Mouse (Mus musculus) fat pad, adult 2 months (tissue): Measurements from ENCODE around the gene Ttc8.
"Not testable (repeated sequence)": the region's sequence is repeated elsewhere in the genome, so short reads cannot be mapped to it uniquely, and the experiment has no call there.

Experiments
- DNase-seq: peaks from one replicate; pipeline ENCODE4 v3.0.0-alpha.2; 2011; ENCODE audit warnings: low read depth, low spot score; ENCODE audit errors: extremely low read depth

The Ttc8 gene

DNA sequence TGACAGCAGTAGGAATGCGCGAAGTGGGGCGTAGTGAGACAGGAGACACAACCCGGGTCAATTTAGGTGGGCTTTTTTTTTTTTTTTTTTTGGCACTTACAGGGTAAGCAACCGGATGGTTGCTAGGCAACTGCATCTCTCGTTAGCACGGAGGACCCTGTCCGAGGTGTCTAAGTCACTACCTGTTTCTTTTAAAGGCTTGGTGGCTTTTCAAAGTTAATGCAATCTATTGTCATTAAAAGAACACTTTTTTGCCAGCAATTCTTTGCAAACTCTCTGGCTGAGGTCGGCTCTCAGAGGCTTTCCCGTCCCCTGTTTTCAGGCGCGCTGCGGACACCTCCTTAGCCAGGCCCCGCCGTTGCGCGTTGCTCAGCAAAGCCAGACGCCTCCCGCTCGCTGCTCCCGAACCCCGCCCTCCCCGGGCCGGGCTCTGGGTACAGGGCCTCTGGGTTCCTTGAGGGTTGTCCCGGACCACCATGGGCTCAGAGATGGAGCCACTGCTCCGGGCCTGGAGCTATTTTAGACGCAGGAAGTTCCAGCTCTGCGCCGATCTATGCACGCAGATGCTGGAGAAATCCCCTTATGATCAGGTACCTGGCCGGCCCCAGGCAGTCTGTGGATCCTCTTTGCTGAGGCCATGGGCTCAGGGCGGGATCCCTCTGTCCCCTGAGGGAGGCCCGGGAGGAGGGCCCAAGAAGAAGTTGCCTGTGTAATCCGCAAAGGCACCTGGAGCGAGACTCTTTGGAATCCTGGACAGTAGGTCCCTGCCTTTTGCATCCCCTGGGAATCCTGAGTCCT lies at the start of gene Ttc8:
Ttc8 (plus strand) TSS at position 381 of the 798 bp plus-strand sequence.
- DNase-seq = peak; percentile 25

DNA sequence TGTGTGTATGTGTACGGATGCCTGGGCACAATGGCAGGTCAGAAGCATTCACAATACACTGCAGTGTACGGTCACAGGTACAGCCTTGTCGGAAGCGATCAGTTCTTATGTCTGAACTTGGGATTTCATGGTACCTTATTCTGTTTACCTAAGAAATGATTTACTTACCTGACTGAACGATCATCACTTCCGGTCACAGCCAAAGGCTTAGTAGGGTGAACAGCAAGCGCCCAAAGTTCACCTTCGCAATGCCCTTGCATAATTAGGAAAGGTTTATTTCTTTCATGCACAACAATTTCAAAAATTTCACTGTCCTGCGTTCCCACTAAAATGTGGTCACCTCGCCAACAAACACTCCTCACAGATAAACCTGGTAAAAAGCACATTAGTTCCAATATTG lies 47.5 kb upstream of the Ttc8 start:
- no peak for DNase-seq

DNA sequence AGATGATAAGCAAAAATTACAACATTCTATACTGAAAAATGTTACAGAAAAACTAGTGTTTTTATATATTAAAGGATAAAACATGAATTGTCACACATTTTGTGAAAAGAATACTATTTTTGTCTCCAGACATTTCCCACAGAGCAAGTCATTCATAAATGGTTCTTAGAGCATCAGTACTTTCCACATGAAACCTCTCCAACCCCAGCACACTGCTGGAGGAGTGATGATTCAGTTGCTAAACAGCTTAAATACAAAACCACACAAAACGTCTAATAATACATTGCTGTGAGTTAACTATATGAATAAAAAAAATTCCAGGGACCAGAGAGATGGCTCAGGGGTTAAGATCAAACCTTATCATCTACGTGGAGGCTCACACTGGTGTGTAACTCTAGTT lies 45.2 kb upstream of the Ttc8 start:
- DNase-seq = no peak

DNA sequence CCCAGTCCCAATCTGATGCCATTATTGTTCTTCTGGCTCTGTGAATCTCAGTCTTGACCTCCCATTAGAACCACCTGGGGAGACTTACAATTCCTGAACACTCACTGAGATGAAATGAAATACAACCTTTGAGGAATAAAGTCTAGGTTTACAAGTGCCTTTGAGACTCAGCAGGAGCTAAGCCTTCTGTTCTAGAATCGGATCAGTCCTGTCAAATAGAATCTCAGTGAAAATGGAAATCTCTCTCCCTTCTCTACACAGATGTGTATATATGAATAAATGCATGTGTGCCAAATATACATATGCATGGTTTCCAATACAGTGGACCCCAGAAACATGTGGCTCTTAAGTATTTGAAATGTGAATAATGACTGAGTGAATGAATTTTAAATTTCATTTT lies 41.7 kb upstream of the Ttc8 start:
- no peak for DNase-seq

DNA sequence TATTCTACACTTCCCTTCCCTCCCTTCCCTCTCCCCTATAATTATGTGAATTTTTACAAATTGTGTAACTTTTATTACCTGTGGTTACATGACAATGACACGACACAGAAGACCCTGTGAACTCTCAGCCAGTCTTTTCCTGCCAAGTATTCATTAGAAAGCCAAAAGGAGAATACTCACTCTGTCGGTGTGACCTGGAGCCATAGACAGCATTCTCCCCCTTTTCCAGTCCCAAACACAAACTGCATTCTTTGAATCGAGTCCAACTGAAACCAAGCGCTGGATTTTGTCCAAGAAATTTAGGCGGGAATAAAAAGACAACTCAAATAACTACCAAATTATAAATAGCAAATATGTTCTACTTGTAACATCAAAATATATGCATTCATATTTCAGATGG lies 38.6 kb upstream of the Ttc8 start:
- no peak for DNase-seq

DNA sequence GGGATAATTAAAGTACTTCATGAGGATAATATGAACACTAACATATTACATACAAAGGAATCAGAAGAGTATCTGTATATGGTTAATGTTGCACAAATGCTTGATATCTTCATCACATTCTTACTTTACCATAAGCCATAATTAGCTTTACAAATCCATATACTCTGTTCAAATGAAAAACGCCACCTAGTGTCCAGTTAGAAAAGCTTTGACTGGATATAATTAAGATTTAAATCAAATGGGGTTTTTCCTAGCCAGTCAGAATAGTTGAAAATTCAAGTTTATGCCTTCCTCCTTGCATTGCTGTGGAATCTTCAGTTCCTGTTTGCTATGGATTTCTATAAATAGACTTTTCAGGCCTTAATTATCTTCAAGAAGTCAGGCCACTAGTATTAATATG lies 35.9 kb upstream of the Ttc8 start:
- no peak for DNase-seq

DNA sequence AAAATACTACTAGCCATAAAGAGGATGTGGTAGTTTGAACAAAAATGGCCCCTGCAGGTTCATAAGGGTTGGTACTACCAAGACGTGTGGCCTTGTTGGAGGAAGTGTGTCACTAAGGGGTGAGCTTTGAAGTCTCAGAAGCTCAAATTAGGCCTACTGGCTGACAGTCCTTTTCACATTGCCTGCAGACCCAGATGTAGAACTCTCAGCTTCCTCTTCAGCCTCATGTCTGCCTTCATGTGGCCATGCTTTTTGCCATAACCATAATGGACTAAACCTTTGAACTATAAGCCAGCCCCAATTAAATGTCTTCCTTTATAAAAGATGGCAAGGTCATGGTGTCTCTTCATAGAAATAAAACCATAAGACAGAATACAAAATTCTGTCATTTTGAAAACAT lies 23.6 kb upstream of the Ttc8 start:
- no peak for DNase-seq

DNA sequence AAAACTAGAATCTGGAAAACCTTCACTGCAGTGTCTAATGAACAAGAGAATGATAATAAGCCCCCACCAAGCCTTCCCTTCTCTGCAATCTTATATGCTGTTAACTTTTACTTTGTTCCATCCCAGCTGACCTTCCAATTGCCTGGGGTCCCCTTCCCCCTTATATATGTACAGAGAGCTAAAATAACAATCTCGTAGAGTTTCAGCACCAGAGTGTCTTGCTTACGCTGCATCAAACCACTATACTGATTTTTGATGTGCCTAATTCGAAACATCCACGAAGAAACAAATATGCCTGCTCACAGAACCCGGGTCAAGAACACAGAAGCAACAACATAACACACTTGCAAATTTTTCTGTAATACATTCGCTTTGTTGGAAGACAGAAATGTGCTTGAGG lies 20.7 kb upstream of the Ttc8 start:
- no peak for DNase-seq

DNA sequence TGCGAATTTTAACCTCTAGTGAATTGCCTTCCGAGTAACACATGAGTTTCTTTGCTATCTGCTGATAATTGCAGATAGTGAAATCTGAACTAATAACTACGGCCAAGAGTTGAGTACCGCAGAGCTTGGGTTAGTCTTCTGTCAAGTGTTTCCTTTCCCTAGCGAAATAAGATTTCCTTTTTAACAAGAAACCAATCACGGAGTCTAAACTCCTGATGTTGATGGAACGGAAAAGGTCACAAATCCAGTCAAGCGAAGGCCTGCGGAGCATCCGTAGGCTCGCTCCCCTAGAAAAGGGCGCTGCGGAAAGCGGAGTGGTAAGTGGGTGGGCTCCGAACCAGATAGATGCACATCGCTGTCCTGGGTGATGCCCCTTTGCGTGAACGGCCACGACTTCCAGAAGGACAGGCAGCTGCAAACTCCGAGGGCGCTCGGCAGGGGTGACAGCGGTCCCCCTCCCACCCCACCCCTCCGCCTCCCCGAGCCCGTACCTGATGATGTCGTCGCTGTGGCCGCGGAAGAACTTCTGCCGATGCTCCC lies 20.0 kb upstream of the Ttc8 start:
- no peak for DNase-seq

DNA sequence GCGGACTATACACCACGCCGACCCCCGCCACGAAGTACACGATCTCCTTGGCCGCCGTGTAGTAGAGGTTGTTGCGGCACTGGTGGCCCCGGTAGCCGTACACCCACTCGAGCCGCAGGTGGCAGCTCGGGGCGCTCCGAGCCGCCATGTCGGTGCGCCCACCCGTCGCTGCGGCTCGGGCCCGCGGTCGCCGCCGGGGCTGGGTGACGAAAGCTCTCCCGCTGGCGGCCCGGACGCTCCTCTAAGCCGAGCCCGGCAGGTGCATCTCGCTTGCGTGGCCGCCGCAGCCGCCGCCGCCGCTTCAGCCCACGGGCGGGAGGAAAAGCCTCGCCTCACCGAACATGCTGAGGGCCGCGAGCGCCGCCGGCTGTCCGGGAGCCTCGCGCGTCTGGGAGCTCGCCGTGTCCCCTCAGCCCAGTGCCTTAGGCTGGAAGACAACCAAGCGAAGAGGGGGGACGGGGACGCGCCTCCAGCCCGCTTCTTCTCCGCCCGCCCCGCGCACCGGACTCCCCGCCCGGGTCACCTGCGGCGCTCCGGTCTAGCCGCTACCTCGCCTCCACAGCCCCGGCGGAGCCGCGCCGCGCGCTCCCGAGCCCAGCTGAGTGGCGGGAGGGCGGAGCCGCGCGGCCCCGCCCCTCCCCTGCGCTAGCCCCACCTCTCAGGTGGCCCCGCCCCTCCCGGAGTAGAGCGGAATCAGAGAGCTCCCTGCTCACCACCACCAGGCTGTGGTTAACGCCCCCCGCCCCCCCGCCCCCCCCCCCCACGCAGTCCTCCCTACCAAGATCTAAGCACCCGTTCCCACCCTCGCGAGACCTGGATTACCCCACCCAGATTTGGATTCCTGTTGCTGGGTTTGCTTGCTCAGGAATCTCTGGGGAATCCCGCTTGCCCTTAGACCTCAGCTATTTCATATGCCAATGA lies 19.2 kb upstream of the Ttc8 start, which contains the start of gene Eml5:
Eml5 (minus strand) TSS at position 604 of the 921 bp plus-strand sequence.
- DNase-seq = no peak

DNA sequence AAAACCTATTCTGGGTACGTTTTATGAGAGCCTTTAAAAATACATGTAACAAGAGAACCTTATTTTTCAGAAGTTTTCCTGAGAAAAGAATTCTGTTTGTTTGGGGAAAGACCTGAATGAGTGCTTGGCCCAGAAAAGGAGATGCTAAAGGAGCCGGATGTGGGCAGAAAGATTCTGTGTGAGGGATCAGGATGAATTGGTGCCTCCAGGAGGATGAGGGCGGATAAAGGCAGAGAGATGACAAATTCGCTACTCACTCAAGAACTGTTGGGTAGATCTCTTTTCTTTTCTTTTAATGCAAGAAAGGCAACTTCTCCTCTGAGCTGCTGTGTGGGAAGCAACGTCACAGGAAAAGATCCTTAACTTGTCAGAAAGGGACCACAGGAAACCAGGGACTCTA lies 14.9 kb upstream of the Ttc8 start:
- DNase-seq = no peak

DNA sequence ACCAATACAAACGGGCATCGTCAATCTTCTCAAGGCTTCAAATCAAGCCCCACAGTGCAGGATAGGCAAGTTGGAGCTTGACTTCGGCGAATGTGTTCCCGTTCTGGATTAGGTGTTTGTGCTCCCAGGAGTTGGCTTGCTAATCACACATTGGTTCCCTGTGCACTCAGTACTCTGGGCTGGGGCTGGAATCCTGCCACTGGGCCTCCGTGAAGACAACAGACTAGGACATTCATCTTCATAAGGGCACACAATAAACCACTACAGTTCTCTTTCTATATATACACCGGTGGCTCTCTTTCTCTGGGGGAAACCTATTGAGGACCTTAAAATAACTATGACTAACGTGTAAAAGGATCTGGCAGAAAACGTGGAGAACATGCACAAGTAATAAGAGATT lies 10.3 kb upstream of the Ttc8 start:
- peak; percentile 50 for DNase-seq

DNA sequence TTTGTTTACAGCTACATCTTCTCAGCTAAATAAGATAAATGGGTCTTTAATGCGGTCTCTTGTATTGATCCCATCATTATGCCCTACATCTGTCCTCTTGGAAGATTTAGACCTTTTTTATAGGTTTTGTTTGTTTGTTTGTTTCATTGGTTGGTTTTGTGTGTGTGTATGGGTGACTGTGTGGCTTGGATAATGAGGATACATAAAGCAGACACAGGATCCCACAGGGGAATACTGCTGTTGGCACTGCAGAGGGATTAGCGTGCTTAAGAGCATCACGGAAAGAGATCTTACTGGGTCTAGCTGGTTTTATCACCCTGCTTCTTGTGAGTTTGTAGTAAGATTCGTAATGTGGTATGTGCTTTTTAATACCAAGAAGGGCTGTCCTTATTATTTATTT lies 10.8 kb downstream of the Ttc8 start:
- no peak for DNase-seq

DNA sequence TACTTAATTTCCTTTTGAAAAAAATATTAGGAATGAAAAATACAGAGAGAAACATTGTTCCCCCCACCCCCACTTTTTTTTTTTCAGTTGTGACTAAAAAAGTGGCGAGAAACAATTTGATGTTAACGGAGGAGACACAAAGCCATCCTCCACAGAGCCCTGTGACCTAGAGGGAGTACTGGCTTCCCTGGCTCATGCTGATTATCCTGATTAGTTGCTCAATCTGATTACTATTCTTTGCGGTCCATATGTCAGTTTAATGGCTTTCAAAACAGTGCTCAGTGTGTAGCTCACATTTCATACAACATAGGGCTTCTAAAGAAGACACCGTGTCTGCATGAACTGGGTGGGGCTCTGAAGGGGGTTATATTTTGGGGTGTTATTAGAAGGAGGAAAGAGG lies 12.1 kb downstream of the Ttc8 start:
- DNase-seq = no peak

DNA sequence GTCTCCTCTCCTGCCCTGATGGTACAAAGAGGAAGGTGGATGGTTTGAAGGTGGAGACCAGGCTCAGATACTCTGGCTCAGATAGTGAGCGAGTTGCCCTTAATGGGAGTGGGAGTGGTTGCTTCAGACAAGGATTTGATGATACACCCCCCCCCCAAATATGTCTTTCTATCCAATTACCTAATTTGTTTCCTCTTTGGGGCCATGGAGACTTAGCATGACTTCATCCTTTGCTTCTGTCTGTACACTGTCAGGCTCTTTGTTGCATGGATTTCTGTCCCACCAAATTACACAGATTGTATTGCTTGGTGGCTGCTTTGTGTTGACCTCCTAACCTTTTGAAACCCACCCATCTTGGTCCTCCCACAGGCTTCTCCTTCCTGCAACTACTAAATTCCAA lies 12.5 kb downstream of the Ttc8 start:
- DNase-seq = no peak

DNA sequence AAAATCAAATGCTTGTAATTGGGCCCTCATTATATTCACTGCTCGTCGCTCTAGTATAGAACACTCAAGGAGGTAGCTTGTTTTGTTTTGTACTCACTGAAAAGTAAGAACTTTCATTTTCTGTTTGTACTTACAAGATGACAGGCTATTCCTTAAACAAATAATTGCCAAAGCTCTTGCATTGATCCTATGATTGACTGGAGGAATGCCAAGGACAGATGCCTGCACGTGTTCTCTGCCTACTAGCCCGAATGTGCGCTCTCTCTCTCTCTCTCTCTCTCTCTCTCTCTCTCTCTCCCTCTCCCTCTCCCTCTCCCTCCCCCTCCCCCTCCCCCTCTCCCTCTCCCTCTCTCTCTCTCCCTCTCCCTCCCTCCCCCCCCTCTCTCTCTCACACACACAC lies 30.9 kb downstream of the Ttc8 start:
- not testable (repeated sequence) for DNase-seq

DNA sequence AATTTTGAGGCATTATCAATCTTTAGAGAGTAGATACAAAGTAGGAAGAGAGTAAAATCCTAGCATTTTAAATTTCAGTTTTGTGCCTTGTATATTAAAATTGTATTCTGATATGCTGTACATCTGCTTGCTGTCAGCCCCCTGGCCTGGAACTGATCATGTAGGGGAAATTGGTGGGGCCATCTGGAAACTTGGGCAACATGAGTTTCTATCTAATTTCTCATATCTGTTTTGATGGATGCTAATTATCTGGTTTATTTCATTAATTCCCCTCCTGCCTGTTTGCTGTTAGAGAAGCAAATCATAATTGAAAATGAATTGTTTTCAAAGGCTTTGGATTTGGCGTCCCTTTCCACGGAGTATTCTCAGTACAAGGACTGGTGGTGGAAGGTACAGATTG lies 36.6 kb downstream of the Ttc8 start:
- no peak for DNase-seq

DNA sequence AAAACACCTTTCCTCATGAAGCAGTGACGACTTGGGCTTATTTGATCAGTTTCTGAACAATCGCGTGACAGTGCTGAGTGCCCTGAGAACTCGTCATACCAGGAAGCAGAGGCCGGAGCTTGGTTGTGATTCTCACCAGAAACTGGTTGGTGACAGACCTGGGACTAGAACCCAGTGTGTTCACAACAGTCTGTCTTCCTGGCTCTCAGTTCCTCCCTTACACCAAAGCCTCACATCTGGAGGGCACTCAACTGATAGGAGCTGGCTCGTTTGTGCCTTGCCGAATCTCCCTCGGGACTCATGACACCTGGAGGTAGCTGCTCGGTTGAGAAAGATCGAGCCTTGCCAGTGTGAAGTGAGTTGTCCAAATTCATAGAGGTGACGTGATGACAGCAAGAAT lies 37.1 kb downstream of the Ttc8 start:
- no peak for DNase-seq

DNA sequence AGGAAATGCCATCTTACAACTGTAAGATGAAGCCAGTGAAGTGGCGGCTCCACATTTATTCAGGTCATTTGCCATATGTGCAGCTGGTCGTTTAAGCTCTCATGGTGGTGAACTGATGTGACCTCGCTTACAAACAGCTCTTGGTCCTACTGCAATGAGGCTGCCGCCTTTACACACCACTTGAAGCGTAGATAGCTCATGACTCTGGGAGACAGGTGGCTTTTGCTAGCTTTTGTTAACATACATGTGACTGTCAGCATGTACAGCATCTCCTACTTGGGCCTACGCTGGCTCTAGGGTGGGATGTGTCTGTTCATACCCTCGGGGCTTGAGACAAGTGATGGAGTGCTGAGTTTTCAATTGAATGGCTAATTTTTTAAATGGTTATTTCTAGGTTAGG lies 40.6 kb downstream of the Ttc8 start:
- no peak for DNase-seq

DNA sequence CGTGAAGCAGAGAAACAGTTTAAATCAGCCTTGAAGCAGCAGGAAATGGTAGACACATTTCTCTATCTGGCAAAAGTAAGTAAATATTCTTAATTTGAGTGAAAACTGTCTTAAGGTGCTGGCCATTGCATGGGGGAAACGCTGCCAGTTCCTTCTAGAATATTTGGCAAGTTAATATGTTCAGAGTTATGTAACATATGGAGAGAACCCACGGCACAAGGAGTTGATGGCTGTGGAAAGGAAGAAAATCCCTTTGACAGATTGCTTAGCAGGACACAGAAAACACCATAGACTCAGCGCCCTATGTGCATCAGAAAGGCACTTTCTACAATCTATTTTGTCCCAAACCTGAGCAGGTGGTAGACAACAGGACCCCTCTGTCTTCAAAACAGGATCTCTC lies 41.0 kb downstream of the Ttc8 start:
- DNase-seq = no peak

DNA sequence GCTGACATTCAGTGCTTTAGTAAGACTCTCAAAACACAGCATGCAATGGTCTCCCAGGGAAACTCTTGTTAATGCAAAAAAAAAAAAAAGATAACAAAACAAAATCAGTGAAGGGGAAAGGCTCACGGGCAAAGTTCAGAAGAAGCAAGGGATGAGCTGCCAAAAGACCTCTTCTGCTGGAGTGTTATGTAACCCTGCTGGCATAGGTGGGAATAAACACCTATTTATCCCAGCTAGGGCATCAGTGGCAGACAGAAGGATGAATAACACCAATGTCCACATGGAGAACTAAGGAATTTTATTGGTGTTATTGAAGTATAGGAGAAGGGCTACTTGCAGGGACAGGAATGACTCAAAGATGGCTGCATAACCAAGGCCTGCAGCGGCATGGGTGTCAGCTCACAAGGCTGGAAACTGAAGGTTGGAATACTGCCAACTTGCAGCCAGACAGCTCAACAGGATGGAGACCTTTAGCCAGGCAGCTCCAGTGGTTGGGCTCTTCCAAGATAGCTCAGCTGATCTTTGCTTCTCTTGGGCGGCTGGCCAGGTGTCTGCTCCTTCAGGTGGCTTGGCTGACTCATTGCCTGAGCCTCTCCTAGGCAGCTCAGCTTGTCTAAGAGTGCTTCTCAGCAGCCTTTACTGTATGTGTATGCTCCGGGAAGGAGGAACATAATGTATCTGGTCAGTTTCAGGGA lies 45.2 kb downstream of the Ttc8 start:
- DNase-seq = peak; percentile 19
